Mouse (Mus musculus) embryonic facial prominence, embryonic 14.5 days (tissue): ENCODE results near the gene Atp8a2. TPM values are rescaled to one million over a fixed set of nuclear protein-coding genes. Genes with fewer than 3 reads are reported as not detected.

Source experiments
- ATAC-seq: fragments of 200-750 bp; cut with Nextera tagmentation; 2 replicates; pipeline ENCODE4 v1.8.0; 2017; ENCODE audit warnings: low read depth, moderate number of reproducible peaks, moderate TSS enrichment
- DNase-seq: peaks from one replicate; pipeline ENCODE4 v3.0.0-alpha.2; 2015; ENCODE audit warnings: low spot score
- H3K27ac ChIP-seq: fragments of 300-500 bp; sonication (generic); replicated peaks from 2 replicates; pipeline ENCODE4 v1.5.1; 2014; ENCODE audit warnings: low read depth, mild to moderate bottlenecking, low read length, moderate library complexity
- H3K27me3 ChIP-seq: fragments of 300-500 bp; sonication (generic); replicated peaks from 2 replicates; pipeline ENCODE4 v1.6.1; 2014; ENCODE audit warnings: low read length; ENCODE audit not compliant: control insufficient read depth, insufficient read depth
- H3K36me3 ChIP-seq: fragments of 300-500 bp; sonication (generic); 2 replicates; pipeline ENCODE4 v1.6.1; 2014; ENCODE audit warnings: low read length, mixed read lengths; ENCODE audit not compliant: control insufficient read depth, insufficient read depth
- H3K4me1 ChIP-seq: fragments of 300-500 bp; sonication (generic); 2 replicates; pipeline ENCODE4 v1.6.1; 2014; ENCODE audit warnings: antibody characterized with exemption, low read length; ENCODE audit not compliant: control insufficient read depth, insufficient read depth
- H3K4me2 ChIP-seq: fragments of 300-500 bp; sonication (generic); 2 replicates; pipeline ENCODE4 v1.6.1; 2014; ENCODE audit warnings: low read depth, mild to moderate bottlenecking, low read length, moderate library complexity, mixed read lengths
- H3K4me3 ChIP-seq: fragments of 300-500 bp; sonication (generic); 2 replicates; pipeline ENCODE4 v1.5.1; 2014; ENCODE audit warnings: low read depth, mild to moderate bottlenecking, low read length
- H3K9ac ChIP-seq: fragments of 300-500 bp; sonication (generic); 2 replicates; pipeline ENCODE4 v1.6.1; 2014; ENCODE audit warnings: low read depth, mild to moderate bottlenecking, low read length, moderate library complexity, mixed read lengths
- H3K9me3 ChIP-seq: fragments of 300-500 bp; sonication (generic); 2 replicates; pipeline ENCODE4 v1.6.1; 2016; ENCODE audit warnings: low read length; ENCODE audit not compliant: control insufficient read depth
- WGBS: fragments of 180-500 bp; shearing (Covaris S2); extraction: QIAGEN DNeasy Blood & Tissue Kit; methylation state at CpG from one replicate; pipeline ENCODE4 v1.1.7; 2014; 5-methylcytosine and 5-hydroxymethylcytosine counted together
- polyA plus RNA-seq: library from polyadenylated mRNA; unstranded; fragments of >200 nt; fragmentation: Nextera tagmentation; extraction: Ambion mirVana; gene quantifications from 2 replicates; pipeline ENCODE4 v1.2.1, GENCODE M21; 2014

The Atp8a2 gene
- polyA plus RNA-seq, 1 experiment from 2014 or later: 3.6 TPM

GRCm38 (mm10) chr14:59783348-59784341, 413.3 kb downstream of the Atp8a2 start:
- Histone ChIP-seq H3K4me2 (no peak overlapping the region), H3K27ac (peak overlapping the region; percentile 16), H3K4me1 (0 out of 2 replicates have a peak, but pooled peaks cover 7% of the 10 kb centered on the region), H3K36me3 (no peaks in the 10 kb centered on the region), H3K9me3 (no peaks in the 10 kb centered on the region; the same call in 1 of the 2 replicates), H3K9ac (no peak overlapping the region), H3K27me3 (no peaks in the 10 kb centered on the region), H3K4me3 (no peak overlapping the region)
- DNase-seq: peak; percentile 51
- ATAC-seq: no peak
- WGBS: 58% methylated on average over 11 of the region's 11 CpGs

DNA sequence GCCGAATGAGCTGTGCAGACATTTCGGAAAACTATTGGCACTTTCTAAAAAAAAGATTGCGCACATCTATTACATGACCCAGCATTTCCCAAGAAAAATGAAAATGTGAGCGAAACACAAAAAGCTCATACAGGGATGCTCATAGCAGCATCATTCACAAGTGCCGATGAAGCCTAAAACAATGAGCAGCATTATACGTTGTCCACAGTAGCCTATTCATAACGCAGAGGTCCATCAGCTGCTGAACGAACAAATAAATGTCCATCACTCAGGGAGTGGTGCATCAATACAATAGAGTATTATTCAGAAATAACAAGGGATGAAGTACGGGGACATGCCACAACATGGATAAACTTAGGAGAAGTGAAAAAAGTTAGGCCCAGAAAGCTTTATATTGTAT, 416.6 kb downstream of the Atp8a2 start:
- Histone ChIP-seq H3K4me2 (no peak overlapping the region), H3K4me3 (no peak overlapping the region), H3K4me1 (0 out of 2 replicates have a peak, but pooled peaks cover 5% of the 10 kb centered on the region), H3K9ac (no peak overlapping the region), H3K27ac (no peak overlapping the region), H3K36me3 (no peaks in the 10 kb centered on the region), H3K27me3 (no peaks in the 10 kb centered on the region), H3K9me3 (no peaks in the 10 kb centered on the region; the same call in 1 of the 2 replicates)
- 58% methylated on average over 9 of the region's 9 CpGs for WGBS
- peak; percentile 25 for DNase-seq
- ATAC-seq: no peak

- Histone ChIP-seq H3K36me3 (no peaks in the 10 kb centered on the region), H3K4me3 (no peak overlapping the region), H3K4me1 (peaks cover 18% of the 10 kb centered on the region), H3K27ac (no peak overlapping the region), H3K27me3 (no peaks in the 10 kb centered on the region), H3K9ac (no peak overlapping the region), H3K4me2 (no peak overlapping the region), H3K9me3 (no peaks in the 10 kb centered on the region)
- ATAC-seq (no peak), DNase-seq (no peak)
- WGBS: 50% methylated on average over 3 of the region's 3 CpGs
These were observed 434.8 kb downstream of the Atp8a2 start for GRCm38 (mm10) chr14:59762227-59762626.

- Histone ChIP-seq H3K9me3 (no peaks in the 10 kb centered on the region), H3K27me3 (no peaks in the 10 kb centered on the region), H3K27ac (peak overlapping the region; percentile 57; the same call in 1 of the 2 replicates), H3K9ac (no peak overlapping the region), H3K4me1 (peaks cover 22% of the 10 kb centered on the region), H3K4me3 (no peak overlapping the region), H3K36me3 (no peaks in the 10 kb centered on the region), H3K4me2 (peak overlapping the region; percentile 34)
- 32% methylated on average over 12 of the region's 12 CpGs for WGBS
- ATAC-seq (peak; percentile 89), DNase-seq (peak; percentile 83)
These were observed 437.0 kb downstream of the Atp8a2 start for GRCm38 (mm10) chr14:59759900-59760493.

DNA sequence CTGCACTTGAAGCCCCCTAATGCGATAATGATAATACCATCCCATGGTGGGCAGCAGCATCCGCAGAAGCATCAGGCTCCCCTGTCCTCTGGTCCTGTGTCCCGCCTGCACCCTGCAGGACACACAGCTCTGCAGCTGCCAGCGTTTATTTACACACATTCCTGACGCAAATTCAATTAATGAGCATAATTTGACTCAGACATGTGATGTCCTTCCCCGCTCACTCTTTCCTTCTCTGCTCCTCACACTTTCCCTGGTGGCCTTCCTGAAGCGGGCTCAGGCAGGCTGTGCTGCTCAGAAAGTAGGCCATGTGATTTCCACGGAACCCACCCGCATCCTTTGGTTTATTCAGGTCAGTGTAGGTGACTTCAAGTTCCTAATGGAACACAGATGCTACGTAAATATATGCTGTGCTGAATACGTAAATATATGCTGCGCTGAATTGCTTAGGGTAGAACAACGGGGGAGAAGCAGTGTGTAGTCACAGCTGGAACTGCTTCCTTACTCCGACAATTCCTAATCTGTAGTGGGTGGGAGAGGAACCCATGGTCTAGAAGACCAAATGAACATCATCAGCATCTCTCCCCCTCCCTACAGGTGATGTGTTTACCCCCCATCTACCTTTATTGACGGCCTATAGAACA, 437.7 kb downstream of the Atp8a2 start:
- 35% methylated on average over 15 of the region's 15 CpGs for WGBS
- Histone ChIP-seq H3K36me3 (no peaks in the 10 kb centered on the region), H3K4me1 (peaks cover 22% of the 10 kb centered on the region), H3K27ac (peak overlapping the region; percentile 57; the same call in 1 of the 2 replicates), H3K27me3 (no peaks in the 10 kb centered on the region), H3K9me3 (no peaks in the 10 kb centered on the region), H3K4me2 (peak overlapping the region; percentile 34), H3K9ac (no peak overlapping the region), H3K4me3 (no peak overlapping the region)
- DNase-seq (peak; percentile 26), ATAC-seq (peak; percentile 56)

- Histone ChIP-seq H3K9ac (no peak overlapping the region), H3K9me3 (no peaks in the 10 kb centered on the region), H3K27me3 (no peaks in the 10 kb centered on the region), H3K4me3 (no peak overlapping the region), H3K27ac (no peak overlapping the region), H3K36me3 (no peaks in the 10 kb centered on the region), H3K4me1 (peaks cover 11% of the 10 kb centered on the region), H3K4me2 (no peak overlapping the region)
- WGBS: 83% methylated on average over 3 of the region's 3 CpGs
- DNase-seq: no peak
- ATAC-seq: no peak
These were observed 444.6 kb downstream of the Atp8a2 start for GRCm38 (mm10) chr14:59752401-59752800.

GRCm38 (mm10) chr14:59750005-59750404, 447.0 kb downstream of the Atp8a2 start:
- DNase-seq: peak; percentile 51
- H3K36me3 ChIP-seq: no peaks in the 10 kb centered on the region
- H3K9ac ChIP-seq: no peak overlapping the region
- ATAC-seq: no peak
- WGBS: 70% methylated on average over 6 of the region's 6 CpGs
- H3K4me1 ChIP-seq: peaks cover 6% of the 10 kb centered on the region; the same call in 1 of the 2 replicates
- no peak overlapping the region for H3K4me3 ChIP-seq
- no peaks in the 10 kb centered on the region for H3K9me3 ChIP-seq
- no peaks in the 10 kb centered on the region for H3K27me3 ChIP-seq
- H3K27ac ChIP-seq: no peak overlapping the region
- H3K4me2 ChIP-seq: no peak overlapping the region

GRCm38 (mm10) chr14:59745676-59746075, 451.3 kb downstream of the Atp8a2 start:
- no peaks in the 10 kb centered on the region for H3K36me3 ChIP-seq
- WGBS: 64% methylated on average over 4 of the region's 4 CpGs
- peaks cover 6% of the 10 kb centered on the region; the same call in 1 of the 2 replicates for H3K4me1 ChIP-seq
- no peak overlapping the region for H3K4me3 ChIP-seq
- H3K27me3 ChIP-seq: no peaks in the 10 kb centered on the region
- H3K27ac ChIP-seq: no peak overlapping the region
- no peaks in the 10 kb centered on the region for H3K9me3 ChIP-seq
- ATAC-seq (no peak), DNase-seq (peak; percentile 41)
- no peak overlapping the region for H3K9ac ChIP-seq
- no peak overlapping the region for H3K4me2 ChIP-seq
